Mouse (Mus musculus): ENCODE results near the gene Slc35b4.

GRCm38 (mm10) chr6:34168834-34169233, 8.1 kb downstream of the Slc35b4 start:
- TF ChIP-seq CTCF (IDR thresholded peaks at IDR 0.05; ENCODE audit: borderline replicate concordance, control insufficient read depth, extremely low read depth, insufficient read depth, low read length, poor library complexity) (no peak), POLR2A (IDR thresholded peaks at IDR 0.05; ENCODE audit: control insufficient read depth, extremely low read depth, insufficient read depth, low read length, poor library complexity) (no peak)
